Mouse (Mus musculus): ENCODE results near the gene Rcc1. TPM values are rescaled to one million over a fixed set of nuclear protein-coding genes. Genes with fewer than 3 reads are reported as not detected.

The Rcc1 gene
- polyA plus RNA-seq, 1 experiment from 2014 or later: 92.6 TPM

DNA sequence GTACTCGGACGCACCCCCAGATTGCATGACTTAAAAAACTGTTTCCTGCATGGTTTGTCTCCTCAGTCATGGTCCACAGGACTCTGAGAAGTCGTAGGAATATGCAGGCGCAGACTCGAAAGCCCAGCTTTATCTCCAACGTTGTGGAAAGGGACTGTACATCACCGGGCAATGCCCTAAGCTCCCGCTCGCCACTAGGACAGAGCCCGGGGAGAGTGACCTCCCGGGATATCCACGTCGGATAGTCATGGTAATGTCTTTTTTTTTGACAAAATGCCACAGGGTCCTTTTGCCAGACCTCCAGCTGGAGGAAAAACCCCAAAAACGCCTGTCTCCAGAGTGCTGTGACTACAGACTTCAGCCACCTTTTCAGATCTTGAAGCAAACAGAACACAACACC is 666 bp downstream of the Rcc1 start:
- peak overlapping the region; percentile 97 for H3K27ac ChIP-seq
- H3K4me1 ChIP-seq: peaks cover 15% of the 10 kb centered on the region
- H3K36me3 ChIP-seq: peaks cover 33% of the 10 kb centered on the region
- H3K27me3 ChIP-seq: no peaks in the 10 kb centered on the region
- H3K4me3 ChIP-seq: peak overlapping the region; percentile 93
- no peaks in the 10 kb centered on the region for H3K9me3 ChIP-seq
- ATAC-seq (ENCODE audit: borderline replicate concordance, extremely low read depth, low FRiP score, low TSS enrichment): no peak
- H3K4me2 ChIP-seq: peak overlapping the region; percentile 66
- peak overlapping the region; percentile 94 for H3K9ac ChIP-seq
- WGBS: under 1% methylated on average over 14 of the region's 14 CpGs

- peaks cover 25% of the 10 kb centered on the region for H3K36me3 ChIP-seq
- H3K9me3 ChIP-seq: no peaks in the 10 kb centered on the region
- peak overlapping the region; percentile 93 for H3K4me3 ChIP-seq
- peak overlapping the region; percentile 66 for H3K4me2 ChIP-seq
- peak overlapping the region; percentile 94; the same call in 1 of the 2 replicates for H3K9ac ChIP-seq
- H3K4me1 ChIP-seq: peaks cover 15% of the 10 kb centered on the region
- no peak overlapping the region for H3K27ac ChIP-seq
- H3K27me3 ChIP-seq: no peaks in the 10 kb centered on the region
- WGBS: 27% methylated on average over 1 of the region's 1 CpGs
- ATAC-seq (ENCODE audit: borderline replicate concordance, extremely low read depth, low FRiP score, low TSS enrichment): no peak
These were observed 2.0 kb downstream of the Rcc1 start for GRCm38 (mm10) chr4:132351401-132351800.

GRCm38 (mm10) chr4:132350854-132351253 is 2.6 kb downstream of the Rcc1 start:
- WGBS: 73% methylated on average over 3 of the region's 3 CpGs
- peaks cover 23% of the 10 kb centered on the region for H3K36me3 ChIP-seq
- H3K27ac ChIP-seq: no peak overlapping the region
- H3K9me3 ChIP-seq: no peaks in the 10 kb centered on the region
- ATAC-seq (ENCODE audit: borderline replicate concordance, extremely low read depth, low FRiP score, low TSS enrichment): no peak
- H3K9ac ChIP-seq: no peak overlapping the region
- no peaks in the 10 kb centered on the region for H3K27me3 ChIP-seq
- H3K4me1 ChIP-seq: peaks cover 15% of the 10 kb centered on the region
- peak overlapping the region; percentile 93; the same call in 1 of the 2 replicates for H3K4me3 ChIP-seq
- peak overlapping the region; percentile 66; the same call in 1 of the 2 replicates for H3K4me2 ChIP-seq

DNA sequence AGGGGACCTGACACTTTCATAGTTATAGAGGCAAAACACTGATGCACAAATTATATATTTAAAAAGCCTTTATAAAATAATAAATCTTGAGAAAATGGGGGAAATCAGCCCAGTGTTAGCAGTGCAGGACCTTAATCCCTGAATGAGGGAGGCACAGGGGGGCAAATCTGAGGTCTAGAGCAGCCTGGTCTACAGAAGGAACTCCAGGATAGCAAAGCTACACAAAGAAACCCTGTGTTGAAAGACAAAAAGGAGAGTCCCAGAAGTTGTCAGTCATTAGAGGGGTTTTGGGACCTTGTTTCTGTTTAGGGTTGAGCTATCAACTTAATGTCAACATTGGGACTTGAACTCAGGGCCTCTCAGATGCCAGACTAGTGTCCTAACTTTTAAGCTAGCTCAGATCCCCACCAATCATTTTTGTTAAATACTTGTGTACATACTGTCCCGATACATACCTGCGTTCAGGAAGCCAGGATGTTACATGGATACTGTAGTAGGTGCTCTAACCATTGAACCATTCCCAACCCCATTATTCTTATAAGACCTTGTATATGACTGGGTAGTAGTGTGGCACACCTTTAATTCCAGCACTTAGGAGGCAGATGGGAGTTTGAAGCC is 3.2 kb downstream of the Rcc1 start:
- no peak for ATAC-seq (ENCODE audit: borderline replicate concordance, extremely low read depth, low FRiP score, low TSS enrichment)
- 51% methylated on average over 2 of the region's 2 CpGs for WGBS
- Histone ChIP-seq H3K4me2 (no peak overlapping the region), H3K27me3 (no peaks in the 10 kb centered on the region), H3K27ac (peak overlapping the region; percentile 19; the same call in 1 of the 2 replicates), H3K9ac (no peak overlapping the region), H3K9me3 (no peaks in the 10 kb centered on the region), H3K4me1 (peaks cover 15% of the 10 kb centered on the region), H3K4me3 (no peak overlapping the region), H3K36me3 (peaks cover 22% of the 10 kb centered on the region)

DNA sequence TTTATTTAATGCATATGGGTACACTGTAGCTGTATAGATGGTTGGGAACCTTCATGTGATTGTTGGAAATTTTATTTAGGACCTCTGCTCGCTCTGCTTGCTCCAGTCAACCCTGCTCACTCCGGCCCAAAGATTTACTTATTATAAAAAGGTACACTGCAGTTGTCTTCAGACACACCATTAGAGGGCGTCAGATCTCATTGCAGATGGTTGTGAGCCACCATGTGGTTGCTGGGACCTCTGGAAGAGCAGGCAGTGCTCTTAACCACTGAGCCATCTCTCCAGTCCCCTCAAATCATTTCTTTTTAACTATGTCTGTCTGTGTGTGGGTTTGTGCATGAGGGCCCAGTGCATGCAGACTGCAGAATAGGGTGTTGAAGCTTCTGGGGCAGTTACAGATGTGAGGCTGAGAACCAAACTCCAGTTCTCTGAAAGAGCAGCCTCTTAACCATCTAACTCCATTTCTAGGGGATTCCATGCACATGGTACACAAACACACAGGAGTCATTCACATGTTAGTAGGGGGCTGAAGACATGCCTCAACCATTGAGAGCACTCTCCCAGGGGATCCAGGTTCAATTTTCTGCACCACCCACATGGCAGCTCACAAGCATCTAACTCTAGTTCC is 3.8 kb downstream of the Rcc1 start:
- WGBS: 62% methylated on average over 3 of the region's 3 CpGs
- Histone ChIP-seq H3K9me3 (no peaks in the 10 kb centered on the region), H3K27ac (0 out of 2 replicates have a peak overlapping the region, but pooled peaks have one; percentile 19), H3K4me3 (no peak overlapping the region), H3K36me3 (peaks cover 22% of the 10 kb centered on the region), H3K9ac (no peak overlapping the region), H3K4me2 (no peak overlapping the region), H3K4me1 (peaks cover 15% of the 10 kb centered on the region), H3K27me3 (no peaks in the 10 kb centered on the region)
- no peak for ATAC-seq (ENCODE audit: borderline replicate concordance, extremely low read depth, low FRiP score, low TSS enrichment)

DNA sequence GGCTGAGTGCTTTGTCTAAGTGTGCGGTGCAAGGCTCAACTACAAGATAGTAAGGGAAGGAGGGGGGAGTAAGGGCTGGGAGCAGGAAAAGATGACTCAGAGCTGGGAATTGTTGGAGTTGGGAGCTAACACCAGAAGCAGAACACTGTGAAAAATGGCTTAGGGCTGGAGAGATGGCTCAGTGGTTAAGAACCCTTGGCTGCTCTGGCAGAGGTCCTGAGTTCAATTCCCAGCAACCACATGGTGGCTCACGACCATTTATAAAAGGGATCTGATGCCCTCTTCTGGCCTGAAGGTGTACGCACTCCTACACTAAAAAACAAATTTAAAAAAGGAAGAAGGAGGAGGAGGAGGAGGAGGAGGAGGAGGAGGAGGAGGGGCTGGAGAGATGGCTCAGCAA is 6.7 kb downstream of the Rcc1 start:
- WGBS: 63% methylated on average over 2 of the region's 3 CpGs
- Histone ChIP-seq H3K4me1 (peaks cover 30% of the 10 kb centered on the region), H3K36me3 (peaks cover 22% of the 10 kb centered on the region), H3K4me2 (no peak overlapping the region), H3K27ac (no peak overlapping the region), H3K9me3 (no peaks in the 10 kb centered on the region), H3K4me3 (no peak overlapping the region), H3K27me3 (no peaks in the 10 kb centered on the region), H3K9ac (no peak overlapping the region)
- no peak for ATAC-seq (ENCODE audit: borderline replicate concordance, extremely low read depth, low FRiP score, low TSS enrichment)

GRCm38 (mm10) chr4:132346261-132346660 is 7.1 kb downstream of the Rcc1 start:
- no peak for ATAC-seq (ENCODE audit: borderline replicate concordance, extremely low read depth, low FRiP score, low TSS enrichment)
- Histone ChIP-seq H3K27me3 (no peaks in the 10 kb centered on the region), H3K4me2 (no peak overlapping the region), H3K9me3 (no peaks in the 10 kb centered on the region), H3K27ac (no peak overlapping the region), H3K4me3 (no peak overlapping the region), H3K9ac (no peak overlapping the region), H3K36me3 (peaks cover 18% of the 10 kb centered on the region), H3K4me1 (peaks cover 26% of the 10 kb centered on the region)
- WGBS: 77% methylated on average over 4 of the region's 4 CpGs

DNA sequence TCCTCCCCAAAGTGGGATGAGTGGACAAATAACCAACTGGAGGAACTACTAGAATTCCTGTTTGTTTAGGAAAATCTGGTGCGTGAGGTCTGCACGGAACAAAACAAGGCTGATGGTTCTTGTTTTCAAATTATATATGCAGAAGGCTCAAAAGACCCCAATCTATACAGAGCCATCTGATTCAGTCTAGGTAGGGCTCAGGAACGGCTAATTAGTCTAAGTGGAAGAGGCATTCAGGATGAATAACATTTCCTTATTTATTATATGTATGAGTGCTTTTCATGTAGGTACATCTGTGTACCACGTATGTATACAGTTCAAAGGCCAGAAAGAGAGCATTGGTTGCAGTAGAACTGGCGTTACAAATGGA is 7.6 kb downstream of the Rcc1 start:
- Histone ChIP-seq H3K4me2 (no peak overlapping the region; the same call in 1 of the 2 replicates), H3K27ac (no peak overlapping the region), H3K27me3 (no peaks in the 10 kb centered on the region), H3K9ac (no peak overlapping the region), H3K4me3 (peak overlapping the region; percentile 77), H3K36me3 (peaks cover 13% of the 10 kb centered on the region), H3K9me3 (no peaks in the 10 kb centered on the region), H3K4me1 (peaks cover 22% of the 10 kb centered on the region)
- ATAC-seq (ENCODE audit: borderline replicate concordance, extremely low read depth, low FRiP score, low TSS enrichment): no peak
- WGBS: 44% methylated on average over 5 of the region's 5 CpGs

DNA sequence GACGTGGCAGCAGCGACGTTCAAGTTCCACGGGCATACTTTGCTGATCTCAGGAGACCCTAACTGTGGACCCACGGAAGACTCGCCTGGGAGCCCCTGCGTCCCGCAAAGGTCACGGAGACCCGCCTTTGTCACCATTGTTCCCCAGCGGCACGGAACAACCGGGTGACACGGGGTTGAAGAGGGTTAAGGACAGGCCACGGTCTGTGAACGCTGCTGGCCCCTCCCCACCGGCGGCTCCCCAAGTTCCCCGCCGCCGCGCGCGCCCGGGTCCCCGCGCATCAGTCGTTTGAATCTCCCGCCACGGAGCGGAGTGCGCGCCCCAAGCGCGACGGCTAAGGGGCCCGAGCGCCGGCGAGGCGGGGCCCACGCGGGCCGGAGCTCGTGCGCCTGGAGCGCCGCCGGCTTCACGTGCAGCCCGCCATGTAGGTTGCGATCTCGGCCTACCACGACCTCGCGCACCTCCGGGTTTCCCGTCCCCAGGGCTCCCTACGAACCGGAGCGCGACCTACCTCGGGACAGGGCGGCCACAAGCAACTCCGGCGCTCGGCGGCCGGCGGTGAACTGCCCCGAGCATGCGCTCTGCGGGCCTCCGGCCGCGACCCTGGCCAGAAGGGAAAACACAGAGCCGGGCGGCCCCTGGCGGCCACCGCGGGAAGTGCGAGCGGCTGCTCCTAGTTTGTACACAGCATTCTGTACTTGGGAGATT is 8.1 kb downstream of the Rcc1 start:
- H3K4me2 ChIP-seq: peak overlapping the region; percentile 81
- peaks cover 25% of the 10 kb centered on the region for H3K4me1 ChIP-seq
- H3K27ac ChIP-seq: peak overlapping the region; percentile 78
- H3K4me3 ChIP-seq: peak overlapping the region; percentile 77
- ATAC-seq (ENCODE audit: borderline replicate concordance, extremely low read depth, low FRiP score, low TSS enrichment): peak; percentile 87
- peaks cover 8% of the 10 kb centered on the region for H3K36me3 ChIP-seq
- H3K9ac ChIP-seq: peak overlapping the region; percentile 80
- whole genome bisulfite sequencing: under 1% methylated on average over 82 of the region's 83 CpGs
- no peaks in the 10 kb centered on the region for H3K27me3 ChIP-seq
- no peaks in the 10 kb centered on the region for H3K9me3 ChIP-seq

GRCm38 (mm10) chr4:132344403-132345134 is 8.8 kb downstream of the Rcc1 start:
- Histone ChIP-seq H3K9me3 (no peaks in the 10 kb centered on the region), H3K9ac (peak overlapping the region; percentile 80), H3K27me3 (no peaks in the 10 kb centered on the region), H3K36me3 (peaks cover 5% of the 10 kb centered on the region; the same call in 1 of the 2 replicates), H3K4me3 (peak overlapping the region; percentile 77), H3K4me2 (peak overlapping the region; percentile 81), H3K27ac (no peak overlapping the region), H3K4me1 (peaks cover 25% of the 10 kb centered on the region)
- 0 out of 2 replicates have a peak, but pooled peaks have one; percentile 7 for ATAC-seq (ENCODE audit: borderline replicate concordance, extremely low read depth, low FRiP score, low TSS enrichment)
- WGBS: 3% methylated on average over 13 of the region's 13 CpGs

GRCm38 (mm10) chr4:132341451-132341850 is 12.0 kb downstream of the Rcc1 start:
- peaks cover 25% of the 10 kb centered on the region for H3K4me1 ChIP-seq
- H3K27ac ChIP-seq: no peak overlapping the region
- H3K9me3 ChIP-seq: no peaks in the 10 kb centered on the region
- no peak for ATAC-seq (ENCODE audit: borderline replicate concordance, extremely low read depth, low FRiP score, low TSS enrichment)
- H3K4me3 ChIP-seq: no peak overlapping the region
- peaks cover 32% of the 10 kb centered on the region for H3K36me3 ChIP-seq
- H3K9ac ChIP-seq: no peak overlapping the region
- H3K4me2 ChIP-seq: no peak overlapping the region
- WGBS: 87% methylated on average over 3 of the region's 3 CpGs
- H3K27me3 ChIP-seq: no peaks in the 10 kb centered on the region

Data from lung, embryonic 15.5 days (tissue).